Mouse (Mus musculus) liver, embryonic 12.5 days (tissue): ENCODE measurements around the gene Vps37b. TPM values are rescaled to one million over a fixed set of nuclear protein-coding genes. Genes with fewer than 3 reads are reported as not detected.

ENCODE experiments used
- ATAC-seq: fragments of 200-750 bp; cut with Nextera tagmentation; 2 replicates; pipeline ENCODE4 v1.8.0; 2017; ENCODE audit warnings: moderate number of reproducible peaks, mild to moderate bottlenecking, moderate library complexity
- H3K27ac ChIP-seq: fragments of 300-500 bp; sonication (generic); 2 replicates; pipeline ENCODE4 v1.5.1; 2016; ENCODE audit warnings: mild to moderate bottlenecking
- H3K27me3 ChIP-seq: fragments of 300-500 bp; sonication (generic); replicated peaks from 2 replicates; pipeline ENCODE4 v1.6.1; 2016; ENCODE audit warnings: mild to moderate bottlenecking, moderate library complexity
- H3K36me3 ChIP-seq: fragments of 300-500 bp; sonication (generic); 2 replicates; pipeline ENCODE4 v1.6.1; 2016; ENCODE audit warnings: mild to moderate bottlenecking, moderate library complexity
- H3K4me1 ChIP-seq: fragments of 300-500 bp; sonication (generic); 2 replicates; pipeline ENCODE4 v1.6.1; 2016
- H3K4me2 ChIP-seq: fragments of 300-500 bp; sonication (generic); 2 replicates; pipeline ENCODE4 v1.6.1; 2016; ENCODE audit warnings: mild to moderate bottlenecking, moderate library complexity
- H3K4me3 ChIP-seq: fragments of 300-500 bp; sonication (generic); 2 replicates; pipeline ENCODE4 v1.5.1; 2016; ENCODE audit warnings: mild to moderate bottlenecking, moderate library complexity
- H3K9ac ChIP-seq: fragments of 300-500 bp; sonication (generic); 2 replicates; pipeline ENCODE4 v1.6.1; 2016; ENCODE audit warnings: mild to moderate bottlenecking, moderate library complexity
- H3K9me3 ChIP-seq: fragments of 300-500 bp; sonication (generic); replicated peaks from 2 replicates; pipeline ENCODE4 v1.6.1; 2016; ENCODE audit warnings: mild to moderate bottlenecking, moderate library complexity
- WGBS: fragments of 180-500 bp; shearing (Covaris S2); methylation state at CpG from one replicate; pipeline ENCODE4 v1.1.7; 2016; ENCODE audit not compliant: insufficient replicate concordance; 5-methylcytosine and 5-hydroxymethylcytosine counted together
- polyA plus RNA-seq: library from polyadenylated mRNA; unstranded; fragments of >200 nt; fragmentation: Nextera tagmentation; extraction: Ambion mirVana; gene quantifications from 2 replicates; pipeline ENCODE4 v1.2.1, GENCODE M21; 2016

Vps37b gene
- polyA plus RNA-seq, 1 experiment from 2014 or later: 20.9 TPM

- Histone ChIP-seq H3K27ac (peak overlapping the region; percentile 22), H3K9ac (peak overlapping the region; percentile 25; the same call in 1 of the 2 replicates), H3K27me3 (no peaks in the 10 kb centered on the region), H3K4me3 (no peak overlapping the region), H3K4me1 (peaks cover 97% of the 10 kb centered on the region), H3K36me3 (peaks cover 21% of the 10 kb centered on the region), H3K9me3 (no peaks in the 10 kb centered on the region), H3K4me2 (peak overlapping the region; percentile 44)
- WGBS: 31% methylated on average over 12 of the region's 12 CpGs
- peak; percentile 53 for ATAC-seq
Observed at GRCm38 (mm10) chr5:124019348-124020216, 12.5 kb downstream of the Vps37b start.

GRCm38 (mm10) chr5:124018651-124019050 lies 13.4 kb downstream of the Vps37b start:
- H3K9me3 ChIP-seq: no peaks in the 10 kb centered on the region
- peaks cover 21% of the 10 kb centered on the region for H3K36me3 ChIP-seq
- WGBS: 46% methylated on average over 9 of the region's 9 CpGs
- peak overlapping the region; percentile 44 for H3K4me2 ChIP-seq
- peak overlapping the region; percentile 22 for H3K27ac ChIP-seq
- H3K4me1 ChIP-seq: peaks cover 97% of the 10 kb centered on the region
- no peaks in the 10 kb centered on the region for H3K27me3 ChIP-seq
- ATAC-seq: no peak
- H3K4me3 ChIP-seq: no peak overlapping the region
- 0 out of 2 replicates have a peak overlapping the region, but pooled peaks have one; percentile 5 for H3K9ac ChIP-seq

- H3K9me3 ChIP-seq: no peaks in the 10 kb centered on the region
- no peak for ATAC-seq
- H3K9ac ChIP-seq: 0 out of 2 replicates have a peak overlapping the region, but pooled peaks have one; percentile 7
- H3K36me3 ChIP-seq: peaks cover 21% of the 10 kb centered on the region
- no peaks in the 10 kb centered on the region for H3K27me3 ChIP-seq
- H3K4me2 ChIP-seq: peak overlapping the region; percentile 44
- peak overlapping the region; percentile 22 for H3K27ac ChIP-seq
- peaks cover 97% of the 10 kb centered on the region for H3K4me1 ChIP-seq
- WGBS: 56% methylated on average over 9 of the region's 9 CpGs
- H3K4me3 ChIP-seq: no peak overlapping the region
Observed at GRCm38 (mm10) chr5:124017941-124018340, 14.1 kb downstream of the Vps37b start.

GRCm38 (mm10) chr5:124016291-124016821 lies 15.7 kb downstream of the Vps37b start:
- peaks cover 12% of the 10 kb centered on the region for H3K36me3 ChIP-seq
- H3K9ac ChIP-seq: peak overlapping the region; percentile 8; the same call in 1 of the 2 replicates
- H3K27me3 ChIP-seq: no peaks in the 10 kb centered on the region
- H3K4me3 ChIP-seq: no peak overlapping the region
- peak overlapping the region; percentile 18; the same call in 1 of the 2 replicates for H3K4me2 ChIP-seq
- peak overlapping the region; percentile 27; the same call in 1 of the 2 replicates for H3K27ac ChIP-seq
- ATAC-seq: 0 out of 2 replicates have a peak, but pooled peaks have one; percentile 27
- peaks cover 98% of the 10 kb centered on the region for H3K4me1 ChIP-seq
- H3K9me3 ChIP-seq: no peaks in the 10 kb centered on the region
- WGBS: 65% methylated on average over 7 of the region's 7 CpGs

- no peak overlapping the region for H3K4me3 ChIP-seq
- H3K4me1 ChIP-seq: peaks cover 98% of the 10 kb centered on the region
- no peak for ATAC-seq
- no peaks in the 10 kb centered on the region for H3K27me3 ChIP-seq
- H3K9ac ChIP-seq: no peak overlapping the region
- H3K9me3 ChIP-seq: no peaks in the 10 kb centered on the region
- H3K4me2 ChIP-seq: no peak overlapping the region
- peak overlapping the region; percentile 27; the same call in 1 of the 2 replicates for H3K27ac ChIP-seq
- H3K36me3 ChIP-seq: peaks cover 7% of the 10 kb centered on the region; the same call in 1 of the 2 replicates
- WGBS: 86% methylated on average over 2 of the region's 2 CpGs
Observed at GRCm38 (mm10) chr5:124015727-124016126, 16.3 kb downstream of the Vps37b start.

- WGBS: 59% methylated on average over 11 of the region's 11 CpGs
- no peaks in the 10 kb centered on the region for H3K9me3 ChIP-seq
- H3K27me3 ChIP-seq: no peaks in the 10 kb centered on the region
- no peak for ATAC-seq
- H3K4me1 ChIP-seq: peaks cover 99% of the 10 kb centered on the region
- no peak overlapping the region for H3K4me3 ChIP-seq
- no peak overlapping the region for H3K4me2 ChIP-seq
- peaks cover 15% of the 10 kb centered on the region for H3K36me3 ChIP-seq
- H3K9ac ChIP-seq: no peak overlapping the region
- H3K27ac ChIP-seq: peak overlapping the region; percentile 36; the same call in 1 of the 2 replicates
Observed at GRCm38 (mm10) chr5:124014791-124015251, 17.2 kb downstream of the Vps37b start.

- Histone ChIP-seq H3K4me1 (peaks cover 99% of the 10 kb centered on the region), H3K4me2 (no peak overlapping the region), H3K27me3 (no peaks in the 10 kb centered on the region), H3K9ac (no peak overlapping the region), H3K4me3 (no peak overlapping the region), H3K9me3 (no peaks in the 10 kb centered on the region), H3K36me3 (peaks cover 21% of the 10 kb centered on the region), H3K27ac (no peak overlapping the region)
- 88% methylated on average over 3 of the region's 3 CpGs for WGBS
- ATAC-seq: no peak
Observed at GRCm38 (mm10) chr5:124014180-124014579, 17.9 kb downstream of the Vps37b start.

- Histone ChIP-seq H3K4me2 (no peak overlapping the region), H3K4me1 (peaks cover 95% of the 10 kb centered on the region), H3K27me3 (no peaks in the 10 kb centered on the region), H3K36me3 (peaks cover 25% of the 10 kb centered on the region), H3K27ac (no peak overlapping the region), H3K9me3 (no peaks in the 10 kb centered on the region), H3K4me3 (no peak overlapping the region), H3K9ac (no peak overlapping the region)
- 61% methylated on average over 16 of the region's 16 CpGs for WGBS
- ATAC-seq: no peak
Observed at GRCm38 (mm10) chr5:124013747-124014146, 18.3 kb downstream of the Vps37b start.

GRCm38 (mm10) chr5:124012885-124013284 lies 19.2 kb downstream of the Vps37b start:
- Histone ChIP-seq H3K9ac (no peak overlapping the region), H3K4me1 (peaks cover 86% of the 10 kb centered on the region), H3K4me2 (peak overlapping the region; percentile 11; the same call in 1 of the 2 replicates), H3K27ac (peak overlapping the region; percentile 85), H3K27me3 (no peaks in the 10 kb centered on the region), H3K9me3 (no peaks in the 10 kb centered on the region), H3K4me3 (no peak overlapping the region), H3K36me3 (peaks cover 32% of the 10 kb centered on the region)
- 31% methylated on average over 10 of the region's 10 CpGs for WGBS
- no peak for ATAC-seq

- WGBS: 28% methylated on average over 8 of the region's 8 CpGs
- H3K4me3 ChIP-seq: no peak overlapping the region
Observed at GRCm38 (mm10) chr5:124011927-124012326, 20.1 kb downstream of the Vps37b start.

GRCm38 (mm10) chr5:124010910-124011655 lies 21.0 kb downstream of the Vps37b start:
- 14% methylated on average over 19 of the region's 19 CpGs for WGBS
- no peaks in the 10 kb centered on the region for H3K9me3 ChIP-seq
- H3K27ac ChIP-seq: peak overlapping the region; percentile 85
- H3K36me3 ChIP-seq: peaks cover 45% of the 10 kb centered on the region
- H3K9ac ChIP-seq: peak overlapping the region; percentile 43
- ATAC-seq: peak; percentile 76
- H3K4me2 ChIP-seq: peak overlapping the region; percentile 67
- H3K4me1 ChIP-seq: peaks cover 68% of the 10 kb centered on the region
- peak overlapping the region; percentile 34 for H3K4me3 ChIP-seq
- H3K27me3 ChIP-seq: no peaks in the 10 kb centered on the region

More at GRCm38 (mm10) chr5:124011927-124012326, 20.1 kb downstream of the Vps37b start:
- Histone ChIP-seq H3K9ac (peak overlapping the region; percentile 45), H3K4me1 (peaks cover 76% of the 10 kb centered on the region), H3K9me3 (no peaks in the 10 kb centered on the region), H3K27me3 (no peaks in the 10 kb centered on the region), H3K36me3 (peaks cover 39% of the 10 kb centered on the region), H3K4me2 (peak overlapping the region; percentile 67), H3K27ac (peak overlapping the region; percentile 85)
- no peak for ATAC-seq
